Mouse (Mus musculus) forebrain, embryonic 11.5 days (tissue): ENCODE measurements at regions not wholly inside any gene's neighbourhood (a gene's known extent, or its start where the extent isn't known, plus 50 kb on each side); places are given as distances from the start of the nearest gene placed in this dataset.

ENCODE experiments used
- ATAC-seq: fragments of 200-750 bp; cut with Nextera tagmentation; replicated peaks from 2 replicates; pipeline ENCODE4 v1.8.0; 2017; ENCODE audit warnings: moderate TSS enrichment; ENCODE audit not compliant: low FRiP score
- DNase-seq: peaks from one replicate; pipeline ENCODE4 v3.0.0-alpha.2; 2017; ENCODE audit warnings: low spot score
- H3K27ac ChIP-seq: fragments of 300-500 bp; sonication (generic); 2 replicates; pipeline ENCODE4 v1.5.1; 2014; ENCODE audit warnings: low read depth, low read length
- H3K27me3 ChIP-seq: fragments of 300-500 bp; sonication (generic); 2 replicates; pipeline ENCODE4 v1.6.1; 2014; ENCODE audit warnings: mild to moderate bottlenecking, low read length, mixed read lengths; ENCODE audit not compliant: control insufficient read depth, insufficient read depth
- H3K36me3 ChIP-seq: fragments of 300-500 bp; sonication (generic); 2 replicates; pipeline ENCODE4 v1.6.1; 2014; ENCODE audit warnings: mild to moderate bottlenecking, low read length, moderate library complexity, mixed read lengths; ENCODE audit not compliant: control insufficient read depth, insufficient read depth
- H3K4me1 ChIP-seq: fragments of 300-500 bp; sonication (generic); replicated peaks from 2 replicates; pipeline ENCODE4 v1.6.1; 2014; ENCODE audit warnings: low read length, mixed read lengths; ENCODE audit not compliant: control insufficient read depth, insufficient read depth
- H3K4me2 ChIP-seq: fragments of 300-500 bp; sonication (generic); 2 replicates; pipeline ENCODE4 v1.6.1; 2014; ENCODE audit warnings: low read depth, mild to moderate bottlenecking, low read length, moderate library complexity, mixed read lengths; ENCODE audit not compliant: severe bottlenecking
- H3K4me3 ChIP-seq: fragments of 300-500 bp; sonication (generic); 2 replicates; pipeline ENCODE4 v1.5.1; 2014; ENCODE audit warnings: low read depth, low read length
- H3K9ac ChIP-seq: fragments of 300-500 bp; sonication (generic); 2 replicates; pipeline ENCODE4 v1.6.1; 2014; ENCODE audit warnings: low read length
- H3K9me3 ChIP-seq: fragments of 300-500 bp; sonication (generic); 2 replicates; pipeline ENCODE4 v1.6.1; 2016; ENCODE audit warnings: low read length, mixed read lengths; ENCODE audit not compliant: control insufficient read depth
- WGBS: fragments of 180-500 bp; shearing (Covaris S2); extraction: QIAGEN DNeasy Blood & Tissue Kit; methylation state at CpG from one replicate; pipeline ENCODE4 v1.1.7; 2014; 5-methylcytosine and 5-hydroxymethylcytosine counted together

DNA sequence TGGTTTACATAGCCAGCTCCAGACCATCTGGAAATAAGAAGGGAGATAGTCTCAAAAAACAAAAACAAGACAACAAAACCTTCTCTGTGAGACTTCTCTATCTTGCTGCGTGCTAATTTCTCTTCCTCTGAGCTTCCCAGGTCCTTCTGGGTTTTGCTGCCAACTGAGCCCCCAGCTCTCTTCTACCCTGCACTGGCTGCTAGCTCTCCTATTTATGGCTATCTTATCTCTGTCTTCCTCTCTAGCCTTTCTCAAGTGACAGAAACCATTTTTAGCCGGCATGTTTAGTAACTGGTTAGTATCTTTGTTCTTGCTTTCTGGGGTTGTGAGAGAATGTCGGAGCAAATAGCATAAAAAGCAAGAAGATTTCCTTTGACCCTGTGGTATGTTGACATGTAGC lies 1172.1 kb downstream of the 4930447A16Rik start:
- H3K27ac ChIP-seq = no peak overlapping the region
- no peak for ATAC-seq
- 87% methylated on average over 3 of the region's 3 CpGs for WGBS
- no peak overlapping the region for H3K4me2 ChIP-seq
- DNase-seq = no peak
- H3K27me3 ChIP-seq = no peaks in the 10 kb centered on the region
- no peak overlapping the region for H3K4me3 ChIP-seq
- H3K36me3 ChIP-seq = no peaks in the 10 kb centered on the region
- H3K9ac ChIP-seq = no peak overlapping the region
- H3K4me1 ChIP-seq = no peaks in the 10 kb centered on the region
- H3K9me3 ChIP-seq = no peaks in the 10 kb centered on the region

GRCm38 (mm10) chr15:38601436-38601835 lies 1176.1 kb downstream of the 4930447A16Rik start:
- H3K9me3 ChIP-seq = no peaks in the 10 kb centered on the region
- no peaks in the 10 kb centered on the region for H3K27me3 ChIP-seq
- no peak overlapping the region for H3K9ac ChIP-seq
- no peaks in the 10 kb centered on the region for H3K4me1 ChIP-seq
- DNase-seq = no peak
- no peak for ATAC-seq
- WGBS = 89% methylated on average over 7 of the region's 7 CpGs
- no peak overlapping the region for H3K4me2 ChIP-seq
- H3K4me3 ChIP-seq = no peak overlapping the region
- no peak overlapping the region for H3K27ac ChIP-seq
- H3K36me3 ChIP-seq = no peaks in the 10 kb centered on the region

GRCm38 (mm10) chr15:38602187-38602870 lies 1177.0 kb downstream of the 4930447A16Rik start:
- no peaks in the 10 kb centered on the region for H3K36me3 ChIP-seq
- no peak overlapping the region for H3K9ac ChIP-seq
- no peaks in the 10 kb centered on the region for H3K9me3 ChIP-seq
- no peak overlapping the region for H3K27ac ChIP-seq
- no peak overlapping the region for H3K4me3 ChIP-seq
- H3K27me3 ChIP-seq = no peaks in the 10 kb centered on the region
- no peak for ATAC-seq
- no peak for DNase-seq
- 84% methylated on average over 12 of the region's 12 CpGs for whole genome bisulfite sequencing
- no peaks in the 10 kb centered on the region for H3K4me1 ChIP-seq
- no peak overlapping the region for H3K4me2 ChIP-seq

DNA sequence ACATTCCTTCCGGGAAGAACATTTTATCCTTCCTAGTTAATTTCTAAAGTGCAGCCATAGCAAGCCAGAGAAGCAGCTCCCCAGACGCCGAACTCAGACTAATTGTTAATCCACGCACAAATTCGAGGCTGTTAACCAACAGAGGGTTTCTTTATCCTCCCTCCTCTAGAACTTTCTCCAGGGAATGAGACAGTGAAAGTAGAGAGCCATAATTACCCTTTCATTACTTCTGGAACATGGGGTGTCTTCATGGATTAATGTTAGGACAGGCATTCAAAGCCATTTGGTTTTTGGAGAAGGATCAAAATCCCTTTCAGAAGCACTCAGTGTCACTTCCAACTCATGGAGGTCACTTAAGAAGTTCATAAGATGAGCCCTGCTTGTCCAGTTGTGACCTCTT lies 1178.6 kb downstream of the 4930447A16Rik start:
- H3K4me2 ChIP-seq = no peak overlapping the region
- H3K27me3 ChIP-seq = no peaks in the 10 kb centered on the region
- DNase-seq (no peak), ATAC-seq (no peak)
- H3K9me3 ChIP-seq = no peaks in the 10 kb centered on the region
- H3K4me3 ChIP-seq = no peak overlapping the region
- WGBS = 78% methylated on average over 5 of the region's 5 CpGs
- no peaks in the 10 kb centered on the region for H3K36me3 ChIP-seq
- no peak overlapping the region for H3K9ac ChIP-seq
- H3K4me1 ChIP-seq = no peaks in the 10 kb centered on the region
- H3K27ac ChIP-seq = no peak overlapping the region

DNA sequence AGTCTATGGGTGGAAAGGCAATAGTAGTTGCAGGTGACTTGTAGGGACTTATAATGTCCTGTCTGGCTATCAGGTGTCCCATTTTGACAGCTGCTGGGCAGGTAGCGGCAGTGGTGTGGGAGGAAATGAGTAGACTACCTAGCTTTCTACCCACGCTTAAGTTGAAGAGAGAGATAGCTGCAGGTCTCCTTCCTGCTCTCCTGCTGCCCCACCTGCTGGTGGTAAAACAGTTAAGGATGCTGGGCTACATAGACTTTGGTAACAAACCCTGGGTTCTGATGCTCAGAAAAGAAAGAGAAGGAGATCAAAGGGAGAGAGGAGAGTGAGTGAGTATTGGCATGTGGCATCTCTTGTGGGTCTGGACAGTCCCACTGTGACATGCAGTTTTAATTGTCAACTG lies 1182.0 kb downstream of the 4930447A16Rik start:
- DNase-seq = peak; percentile 40
- WGBS = 76% methylated on average over 2 of the region's 2 CpGs
- Histone ChIP-seq H3K4me3 (no peak overlapping the region), H3K27ac (no peak overlapping the region), H3K27me3 (no peaks in the 10 kb centered on the region), H3K9ac (no peak overlapping the region), H3K4me2 (no peak overlapping the region), H3K36me3 (no peaks in the 10 kb centered on the region), H3K9me3 (no peaks in the 10 kb centered on the region), H3K4me1 (no peaks in the 10 kb centered on the region)
- ATAC-seq = no peak

- ATAC-seq (no peak), DNase-seq (no peak)
- Histone ChIP-seq H3K4me3 (no peak overlapping the region), H3K27me3 (no peaks in the 10 kb centered on the region), H3K9ac (no peak overlapping the region), H3K4me2 (no peak overlapping the region), H3K9me3 (no peaks in the 10 kb centered on the region), H3K4me1 (no peaks in the 10 kb centered on the region), H3K27ac (no peak overlapping the region), H3K36me3 (no peaks in the 10 kb centered on the region)
- 79% methylated on average over 6 of the region's 6 CpGs for WGBS
Observed at GRCm38 (mm10) chr15:38608207-38608870, 1183.0 kb downstream of the 4930447A16Rik start.

DNA sequence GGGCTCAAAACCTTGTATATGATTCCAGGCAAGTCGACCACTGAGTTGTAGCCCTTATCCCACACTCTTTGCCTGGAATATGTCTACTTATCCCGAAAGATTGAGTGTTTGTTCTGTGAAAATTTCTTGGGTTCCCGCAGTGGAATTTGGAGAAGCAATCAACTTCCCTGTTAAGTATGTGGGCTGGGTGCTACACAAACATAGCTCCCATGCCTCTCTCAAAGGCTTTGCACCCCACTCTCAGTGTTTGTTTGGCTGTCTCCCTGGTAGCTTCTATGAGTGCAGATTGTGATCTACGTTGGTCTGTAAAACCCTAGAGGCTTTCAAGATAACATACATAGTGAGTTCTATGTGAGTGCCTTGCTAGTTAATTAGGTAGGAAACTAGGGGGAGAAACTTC lies 1184.2 kb downstream of the 4930447A16Rik start:
- Histone ChIP-seq H3K9ac (no peak overlapping the region), H3K4me2 (no peak overlapping the region), H3K27me3 (no peaks in the 10 kb centered on the region), H3K36me3 (no peaks in the 10 kb centered on the region), H3K4me1 (no peaks in the 10 kb centered on the region), H3K4me3 (no peak overlapping the region), H3K9me3 (no peaks in the 10 kb centered on the region), H3K27ac (no peak overlapping the region)
- DNase-seq (no peak), ATAC-seq (no peak)
- 94% methylated on average over 4 of the region's 4 CpGs for WGBS
